Mouse (Mus musculus) hematopoietic stem cell, adult 5-6 weeks (primary cell): Measurements from ENCODE around the gene Mylpf. TPM values are rescaled to one million over a fixed set of nuclear protein-coding genes. Genes with fewer than 3 reads are reported as not detected.
A peak's percentile ranks its signal among the peaks of the same experiment; 100 is the strongest.
"Not testable (repeated sequence)": the region's sequence is repeated elsewhere in the genome, so short reads cannot be mapped to it uniquely, and the experiment has no call there.

Experiments used
- ATAC-seq, 2 experiments: fragments of 125-278 bp in 1 of 2; replicated peaks in 1 of 2; 2 replicates each; pipeline ENCODE4 v1.8.0; 2016 to 2017; ENCODE audit warnings: inconsistent platforms in 2 of 2, mild to moderate bottlenecking in 2 of 2, moderate number of reproducible peaks in 2 of 2, low read depth in 1 of 2, moderate TSS enrichment in 1 of 2; ENCODE audit not compliant: low FRiP score in 2 of 2, poor library complexity in 2 of 2, severe bottlenecking in 2 of 2, insufficient read depth in 1 of 2, low TSS enrichment in 1 of 2
- total RNA-seq: library from RNA; stranded (forward); fragments of 172-1452, 232-1000 nt; gene quantifications from 2 replicates; pipeline ENCODE4 v1.2.3, GENCODE M21; 2017

Mylpf gene
- total RNA-seq: 8.3 and 23.4 TPM in 2 replicates

DNA sequence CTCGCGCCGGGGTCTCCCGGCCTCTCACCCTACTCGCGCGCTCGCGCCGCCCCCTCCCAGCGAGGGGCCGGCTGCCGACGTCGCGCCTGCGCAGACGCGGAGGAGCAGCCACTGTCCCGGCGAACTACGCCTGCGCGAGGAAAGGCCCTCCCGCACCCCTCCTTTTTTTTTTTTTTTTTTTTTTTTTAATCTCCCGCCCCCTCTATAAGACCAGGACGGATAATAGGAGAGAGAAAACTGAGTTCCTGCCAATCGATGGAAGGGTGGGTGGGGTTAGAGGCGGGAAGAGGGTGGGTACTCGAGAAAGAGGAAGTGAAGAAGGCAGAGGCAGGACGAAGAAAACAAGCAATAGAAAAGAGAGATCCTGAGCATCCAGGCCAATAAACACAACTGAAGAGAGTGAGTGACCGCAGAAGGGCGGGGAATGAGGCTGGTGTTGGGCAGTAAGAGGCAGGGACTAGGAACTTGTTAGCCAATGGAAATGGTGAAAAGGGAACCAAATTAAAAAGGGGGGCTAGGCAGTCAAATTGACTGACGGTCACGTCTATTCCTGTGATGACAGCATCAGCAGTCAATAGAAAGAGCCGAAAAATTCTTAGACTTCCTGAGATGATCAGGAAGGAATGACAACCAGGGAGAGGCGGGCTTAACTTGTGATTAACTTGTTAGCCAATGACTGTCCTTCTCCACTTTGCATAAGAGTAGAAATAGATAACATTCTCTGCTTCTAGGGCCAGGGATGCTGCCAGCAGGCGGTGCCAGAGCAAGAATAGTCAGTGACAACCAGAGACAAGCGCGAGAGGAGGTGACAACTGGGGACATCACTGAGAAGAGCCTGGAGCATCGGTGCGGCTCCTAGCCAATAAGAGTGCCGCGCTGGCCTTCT, at the start of gene Mylpf:
TSS of gene Mylpf (plus strand) at position 338 of the 886 bp plus-strand sequence.
- peak; percentile 80 to 87 for ATAC-seq

DNA sequence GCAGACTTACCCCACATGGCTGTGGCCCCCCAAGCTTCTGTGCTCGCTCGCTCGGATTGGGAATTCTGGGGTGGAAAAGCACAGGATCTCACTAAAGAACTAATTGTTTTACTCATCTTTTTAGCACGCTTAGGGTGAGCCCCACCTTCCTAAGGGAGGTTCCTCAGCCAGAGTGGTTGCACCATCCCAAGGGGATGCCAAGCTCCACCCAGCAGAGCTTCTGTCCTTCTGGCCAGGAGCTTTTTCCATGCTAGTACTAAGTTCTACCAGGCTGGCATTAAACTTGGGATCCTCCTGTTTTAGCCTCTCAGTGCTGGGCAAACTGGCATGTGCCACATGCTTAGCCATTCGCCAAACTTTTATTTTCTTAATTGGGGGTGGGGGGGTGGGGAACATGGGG, 46.1 kb upstream of the Mylpf start:
- ATAC-seq: no peak

DNA sequence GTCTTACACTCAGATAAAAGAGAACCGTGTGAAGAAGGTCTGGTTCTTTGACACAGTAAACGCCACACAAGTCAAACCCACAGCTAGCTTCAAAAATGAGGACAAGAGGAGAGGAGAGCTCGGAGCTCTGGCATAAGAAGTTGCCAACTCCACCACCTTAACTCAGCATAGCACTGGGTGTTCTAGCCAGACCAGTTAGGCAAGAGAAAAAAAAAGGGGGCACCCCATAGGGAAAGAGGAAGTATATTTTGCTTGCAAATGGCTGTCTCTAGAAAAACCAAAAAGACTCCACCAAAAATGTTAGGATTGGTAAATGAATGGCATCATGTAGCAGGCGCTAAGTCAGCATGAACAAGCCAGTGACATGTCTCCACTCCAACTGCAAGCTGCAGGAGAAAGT, 44.7 kb upstream of the Mylpf start:
- no peak for ATAC-seq

DNA sequence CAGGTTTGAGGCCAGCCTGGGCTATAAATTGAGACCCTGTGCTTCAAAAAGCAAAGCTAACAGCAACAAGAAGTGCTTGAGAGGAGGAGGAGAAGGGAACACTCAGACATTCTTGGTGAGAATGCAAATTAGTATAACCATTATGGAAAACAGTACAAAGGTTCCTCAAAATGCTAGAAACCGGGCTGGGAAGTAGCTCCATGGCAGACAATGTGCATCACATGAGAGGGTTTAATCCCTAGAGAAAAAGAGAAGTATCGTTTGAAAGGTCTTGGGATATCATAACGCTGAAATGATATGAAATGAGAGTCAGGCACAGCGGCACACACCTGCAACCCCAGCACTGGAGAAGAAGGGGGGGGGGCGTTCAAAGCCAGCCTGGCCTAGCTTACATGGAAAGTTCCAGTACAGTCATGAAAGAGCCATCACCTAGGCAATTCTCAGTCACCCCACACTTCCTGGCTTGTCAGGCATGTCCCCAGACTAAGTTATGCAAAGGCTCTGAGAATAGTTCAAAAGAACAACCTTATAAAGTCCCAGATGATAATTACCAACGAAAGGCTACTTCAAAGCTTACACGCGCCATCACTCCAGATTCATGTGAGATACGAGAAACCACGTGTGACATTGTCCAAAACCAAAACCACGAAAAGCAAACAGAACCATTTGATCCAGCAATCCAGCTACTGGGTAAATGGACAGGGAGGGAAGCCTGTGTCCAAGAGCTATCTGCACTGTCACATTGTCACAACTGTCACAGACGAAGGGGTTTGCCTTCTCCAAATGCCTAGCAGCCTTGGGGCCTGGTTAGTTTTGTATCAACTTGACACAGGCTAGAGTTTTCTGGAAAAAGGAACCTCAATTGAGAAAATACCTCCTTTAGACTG, 42.8 kb upstream of the Mylpf start:
- no peak for ATAC-seq

DNA sequence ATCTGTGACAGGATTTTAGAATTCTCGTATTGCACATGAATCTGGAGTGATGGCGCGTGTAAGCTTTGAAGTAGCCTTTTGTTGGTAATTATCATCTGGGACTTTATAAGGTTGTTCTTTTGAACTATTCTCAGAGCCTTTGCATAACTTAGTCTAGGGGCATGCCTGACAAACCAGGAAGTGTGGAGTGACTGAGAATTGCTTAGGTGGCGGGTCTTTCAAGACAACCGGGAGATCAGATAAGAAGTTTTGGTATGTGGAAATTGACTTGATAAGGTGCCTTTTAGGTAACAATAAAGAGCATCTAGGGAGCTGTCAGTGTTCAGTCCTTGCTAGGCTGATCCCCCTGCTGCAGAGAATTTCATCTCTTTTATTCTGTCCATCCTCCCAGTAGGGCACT, 42.2 kb upstream of the Mylpf start:
- ATAC-seq: no peak

DNA sequence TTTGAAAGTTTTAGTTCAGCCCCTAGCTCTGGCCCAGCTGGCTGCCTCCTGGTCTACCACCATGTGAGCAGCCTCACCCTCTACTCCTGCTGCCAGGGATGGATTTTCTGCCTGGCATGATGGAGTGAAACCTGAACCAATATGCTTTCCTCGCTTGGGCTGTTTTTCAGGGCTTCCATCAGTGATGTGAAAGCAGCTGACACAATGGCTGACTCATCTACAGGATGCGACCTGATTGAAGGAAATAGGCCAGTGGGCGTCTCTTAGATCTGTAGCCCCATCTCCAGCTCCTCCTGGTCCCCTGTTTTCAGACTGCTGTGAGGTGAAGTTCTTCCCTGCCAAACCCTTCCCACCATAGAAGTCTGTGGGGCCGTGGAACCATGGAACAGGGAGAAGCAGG, 31.8 kb upstream of the Mylpf start:
- ATAC-seq: no peak

DNA sequence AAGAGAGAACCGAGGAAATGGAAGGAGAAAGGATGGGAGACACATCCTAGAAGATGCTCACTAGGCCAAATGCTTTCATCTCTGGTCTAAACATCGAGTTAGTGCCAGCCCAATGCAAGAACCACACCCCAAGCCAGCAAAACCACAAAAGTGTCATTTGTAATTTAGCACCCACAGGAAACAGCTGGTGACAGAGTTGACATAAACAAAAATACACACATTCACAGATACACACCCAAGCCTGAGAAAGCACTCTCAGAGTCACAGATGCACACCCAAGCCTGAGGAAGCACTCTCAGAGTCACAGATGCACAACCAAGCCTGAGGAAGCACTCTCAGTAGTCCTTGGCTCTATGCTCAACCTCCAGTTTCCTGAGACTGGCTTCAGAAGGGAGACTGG, 27.9 kb upstream of the Mylpf start:
- ATAC-seq: peak in 1 of 2 experiments; percentile 38; a peak in 3 of 4 replicates

DNA sequence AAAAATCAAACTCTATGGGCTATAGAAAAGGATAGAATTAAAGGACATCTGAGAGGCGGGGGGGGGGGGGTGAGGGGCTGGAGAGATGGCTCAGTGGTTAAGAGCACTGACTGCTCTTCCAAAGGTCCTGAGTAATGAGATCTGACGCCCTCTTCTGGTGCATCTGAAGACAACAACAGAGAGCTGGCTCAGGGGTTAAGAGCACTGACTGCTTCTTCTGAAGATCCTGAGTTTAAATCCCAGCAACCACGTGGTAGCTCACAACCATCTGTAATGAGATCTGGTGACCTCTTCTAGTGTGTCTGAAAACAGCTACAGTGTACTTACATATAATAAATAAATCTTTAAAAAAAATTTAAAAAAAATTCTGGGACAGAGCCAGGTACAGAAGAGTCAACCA, 27.0 kb upstream of the Mylpf start:
- ATAC-seq: not testable (repeated sequence)

DNA sequence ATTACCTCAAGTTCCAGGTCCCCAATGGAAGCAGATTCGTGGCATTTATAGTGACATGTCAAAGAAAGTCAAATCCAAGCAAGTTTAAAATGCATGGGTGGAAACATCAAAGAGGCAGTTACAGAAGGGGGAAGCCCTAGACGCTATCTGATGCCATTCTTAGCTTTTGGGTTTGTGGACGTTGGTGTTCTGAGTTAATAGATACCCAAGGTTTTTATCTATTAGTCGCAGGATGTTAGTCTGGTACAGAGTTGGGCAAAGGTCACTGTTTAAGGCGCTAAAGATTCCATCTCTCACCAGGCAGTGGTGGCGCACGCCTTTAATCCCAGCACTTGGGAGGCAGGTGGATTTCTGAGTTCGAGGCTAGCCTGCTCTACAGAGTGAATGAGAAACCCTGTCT, 25.3 kb upstream of the Mylpf start:
- ATAC-seq: no peak

DNA sequence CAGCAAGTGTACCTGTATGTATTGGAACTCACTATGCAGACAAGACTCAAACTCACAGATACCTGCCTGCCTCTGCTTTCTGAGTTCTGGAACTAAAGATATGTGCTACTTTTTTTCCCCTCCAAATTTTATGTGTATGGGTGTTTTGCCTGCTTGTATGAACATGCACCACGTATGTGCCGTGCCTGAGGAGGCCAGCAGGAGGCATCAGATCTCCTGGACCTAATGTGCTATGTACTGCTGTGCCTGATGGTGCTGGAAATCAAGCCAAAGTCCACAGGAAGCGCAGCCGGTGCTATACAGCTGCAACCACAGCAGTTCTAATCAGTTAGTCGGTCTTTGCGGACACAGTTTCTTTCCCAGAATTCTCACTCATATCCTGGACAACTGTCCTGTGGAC, 24.9 kb upstream of the Mylpf start:
- ATAC-seq: no peak

DNA sequence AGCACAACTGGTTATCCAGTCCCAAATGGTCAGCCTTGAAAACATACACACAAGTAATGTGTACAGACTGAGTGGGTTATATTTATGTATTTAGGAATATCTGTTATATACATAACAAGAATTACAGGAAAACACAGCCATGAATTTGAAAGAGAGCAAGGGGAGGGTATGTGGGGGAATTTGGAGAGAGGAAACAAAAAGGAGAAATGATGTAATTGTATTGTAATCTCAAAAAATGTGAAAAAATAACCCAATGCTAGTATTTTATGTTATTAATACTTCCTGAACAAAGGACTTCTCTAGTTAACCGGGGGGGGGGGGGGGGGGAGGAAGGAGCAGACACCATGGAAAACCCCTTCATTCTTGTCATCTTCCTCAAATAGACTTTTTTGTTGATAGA, 24.0 kb upstream of the Mylpf start:
- no peak for ATAC-seq

DNA sequence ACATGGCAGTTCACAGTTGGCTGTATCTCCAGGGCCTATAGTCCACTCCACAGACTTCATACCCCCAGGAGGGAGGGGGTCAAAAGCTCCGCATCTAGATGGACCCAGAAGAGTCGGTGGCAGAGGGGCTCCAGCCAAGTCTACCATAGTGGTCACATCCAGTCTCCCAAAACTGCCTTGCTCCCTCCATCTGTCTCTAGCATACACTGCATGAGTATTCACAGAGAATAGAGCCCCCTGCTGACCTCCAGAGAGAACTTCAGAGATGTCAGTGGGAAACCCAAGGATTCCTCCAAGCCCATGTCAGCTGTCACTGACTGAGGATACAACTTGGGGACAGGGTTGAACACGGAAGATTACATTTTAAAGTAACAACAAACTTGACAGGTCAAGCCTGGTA, 23.1 kb upstream of the Mylpf start:
- ATAC-seq: peak in 1 of 2 experiments; percentile 57; a peak in 2 of 4 replicates

DNA sequence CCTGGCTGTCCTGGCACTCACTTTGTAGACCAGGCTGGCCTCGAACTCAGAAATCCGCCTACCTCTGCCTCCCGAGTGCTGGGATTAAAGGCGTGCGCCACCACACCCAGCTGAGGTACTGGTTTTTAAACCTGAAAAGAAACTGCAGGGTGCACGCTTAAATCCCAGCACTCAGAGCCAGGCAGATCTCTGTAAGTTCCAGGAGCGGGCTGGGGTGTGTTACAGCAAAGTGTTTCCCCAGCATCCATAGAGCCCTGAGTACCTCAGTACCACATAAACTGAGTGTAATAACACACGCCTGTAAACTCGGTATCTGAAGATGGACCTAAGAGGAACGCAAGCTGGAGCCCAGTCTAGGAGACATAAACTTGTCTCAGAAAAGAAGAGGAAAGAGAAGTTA, 21.3 kb upstream of the Mylpf start:
- ATAC-seq: no peak

DNA sequence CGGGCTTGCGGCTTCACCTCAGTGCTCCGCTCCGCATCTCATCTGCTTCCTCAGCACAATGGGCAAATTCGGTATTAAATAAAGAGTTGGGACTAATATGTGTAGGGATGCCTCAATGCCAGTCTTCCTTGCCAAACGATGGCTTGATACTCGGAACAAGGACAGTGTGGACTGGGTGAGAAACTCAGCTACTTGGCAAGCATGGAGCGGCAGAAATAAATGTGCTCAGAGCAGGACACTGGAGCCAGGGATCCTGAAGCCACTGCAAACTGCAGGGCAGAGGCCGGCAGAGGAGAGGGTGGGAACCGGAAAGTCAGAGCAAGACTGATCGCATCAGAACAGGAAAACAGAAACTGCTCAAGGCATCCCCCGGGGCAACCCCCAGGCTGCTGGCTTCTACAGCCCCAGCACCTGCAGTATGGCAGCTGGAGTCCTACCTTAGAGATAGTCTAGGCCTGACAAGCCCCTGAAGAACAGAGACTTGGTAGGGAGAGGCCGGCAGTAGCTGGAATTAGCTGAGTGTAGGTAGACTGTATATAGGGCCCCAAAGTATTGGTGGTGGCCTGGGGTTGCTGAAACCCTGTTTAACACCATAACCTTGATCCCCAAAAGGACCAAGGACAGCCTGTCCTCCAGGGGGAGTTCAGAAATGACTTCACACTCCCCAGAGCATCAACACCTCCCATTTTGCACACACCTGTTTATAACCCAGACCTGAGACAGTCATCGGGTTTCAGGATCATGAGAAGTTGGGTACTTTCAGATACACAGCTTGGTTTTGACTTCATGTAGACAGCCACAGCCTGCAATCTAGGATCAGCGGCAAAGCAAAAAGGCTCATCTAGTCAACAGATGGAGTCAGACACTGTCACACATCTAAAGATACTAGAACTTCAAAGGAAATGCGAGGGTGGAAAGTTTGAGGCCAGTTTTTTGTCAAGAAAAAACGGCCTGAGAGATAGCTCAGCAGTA, 20.1 kb upstream of the Mylpf start:
- ATAC-seq: 0 out of 4 replicates have a peak, but pooled peaks of 1 of the 2 experiments have one; percentile 19

DNA sequence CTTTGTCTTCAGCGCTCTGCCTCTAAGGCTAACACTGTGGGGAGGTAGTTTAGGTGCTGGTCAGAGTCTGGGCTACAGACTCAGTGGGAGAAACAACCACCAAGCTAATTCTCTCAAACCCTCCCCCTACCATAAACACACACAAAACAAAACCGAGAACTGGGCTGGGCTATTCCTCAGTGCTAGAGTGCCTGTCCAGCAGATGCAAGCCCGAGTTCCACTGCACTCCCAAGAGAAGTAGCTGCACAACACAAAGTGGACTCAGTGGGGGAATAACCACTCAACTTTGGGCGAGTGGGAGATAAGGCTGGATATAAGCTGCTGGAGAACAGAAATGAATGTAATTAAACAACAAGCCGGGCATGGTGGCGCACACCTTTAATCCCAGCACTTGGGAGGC, 18.0 kb upstream of the Mylpf start:
- no peak for ATAC-seq

DNA sequence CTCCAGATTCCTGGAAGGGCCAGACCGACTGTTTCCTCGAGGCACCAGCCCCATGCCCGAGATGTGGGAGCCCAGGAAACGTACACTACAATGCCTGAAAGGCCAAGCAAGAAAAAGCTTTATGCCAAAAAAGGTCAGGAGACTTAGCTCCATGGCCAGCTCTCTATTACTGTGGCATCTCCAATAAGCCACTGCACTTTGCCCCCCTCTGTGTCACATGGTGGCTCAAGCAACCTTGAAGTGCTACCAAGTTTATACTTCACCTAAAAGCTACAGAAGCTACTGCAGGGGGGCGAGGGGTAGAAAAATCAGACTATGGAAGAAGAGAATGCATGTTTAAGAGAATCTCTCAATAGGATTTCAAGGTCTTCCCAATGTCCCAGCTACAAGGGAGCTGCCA, 15.7 kb upstream of the Mylpf start:
- ATAC-seq: no peak

DNA sequence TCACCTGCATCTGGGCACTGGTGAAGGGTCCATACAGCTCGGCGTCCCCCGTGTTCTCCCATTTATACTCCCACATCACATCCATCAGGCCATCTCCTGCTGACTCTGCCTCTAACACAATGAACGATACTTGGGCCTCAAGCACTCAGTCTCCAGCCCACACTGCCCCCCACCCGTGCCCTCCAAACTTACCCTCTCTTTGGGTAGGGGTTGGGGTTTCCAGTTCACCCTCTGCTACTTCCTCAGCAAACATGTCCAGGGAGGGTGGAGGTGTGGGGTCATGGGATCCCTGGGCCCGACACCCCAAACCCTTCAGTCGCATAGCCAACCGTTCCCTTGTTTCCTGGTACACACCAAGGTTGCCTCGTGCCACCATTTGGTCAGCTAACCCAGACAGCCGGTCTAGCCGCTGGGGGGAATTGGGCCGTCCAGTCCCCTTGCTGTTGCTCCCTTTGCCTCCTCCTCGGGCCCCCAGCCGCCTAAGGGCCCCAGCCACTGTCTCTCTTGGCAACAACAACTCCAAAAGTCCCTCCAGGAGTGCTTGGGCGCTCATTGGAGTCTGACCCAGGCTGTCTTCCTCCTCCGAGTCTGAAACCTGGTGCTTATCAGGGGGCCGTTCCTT, 14.6 kb upstream of the Mylpf start:
- no peak for ATAC-seq
